Mouse (Mus musculus) T-cell, adult 2 months (primary cell): ENCODE data around the gene Serf2.

Experiments
- DNase-seq: peaks from one replicate; pipeline ENCODE4 v3.0.0; 2022; ENCODE audit warnings: low spot score

Gene Serf2

GRCm38 (mm10) chr2:121448739-121449535 lies at the start of gene Serf2:
Gene Serf2 (plus strand): TSS chr2:121449195.
- peak; percentile 100 for DNase-seq

GRCm38 (mm10) chr2:121403296-121403695 lies 45.7 kb upstream of the Serf2 start:
- DNase-seq, result no peak

GRCm38 (mm10) chr2:121408160-121408559 lies 40.8 kb upstream of the Serf2 start:
- DNase-seq, result peak; percentile 72

- no peak for DNase-seq
Observed at GRCm38 (mm10) chr2:121412843-121413386, 36.1 kb upstream of the Serf2 start.

GRCm38 (mm10) chr2:121413387-121414042 lies 35.5 kb upstream of the Serf2 start, which contains the start of the genes Pdia3 and Catsper2:
Gene Pdia3 (plus strand): TSS chr2:121413775.
Gene Catsper2 (minus strand): TSS chr2:121413792.
- DNase-seq, result peak; percentile 93

- DNase-seq, result peak; percentile 57
Observed at GRCm38 (mm10) chr2:121414139-121414685, 34.8 kb upstream of the Serf2 start.

GRCm38 (mm10) chr2:121415103-121415502 lies 33.9 kb upstream of the Serf2 start:
- no peak for DNase-seq

- DNase-seq, result no peak
Observed at GRCm38 (mm10) chr2:121415591-121415990, 33.4 kb upstream of the Serf2 start.

GRCm38 (mm10) chr2:121416356-121416755 lies 32.6 kb upstream of the Serf2 start:
- DNase-seq, result no peak

- no peak for DNase-seq
Observed at GRCm38 (mm10) chr2:121418476-121418875, 30.5 kb upstream of the Serf2 start.

- no peak for DNase-seq
Observed at GRCm38 (mm10) chr2:121423166-121423565, 25.8 kb upstream of the Serf2 start.

GRCm38 (mm10) chr2:121425890-121426289 lies 23.1 kb upstream of the Serf2 start:
- no peak for DNase-seq

GRCm38 (mm10) chr2:121434854-121435253 lies 14.1 kb upstream of the Serf2 start:
- DNase-seq, result peak; percentile 36

GRCm38 (mm10) chr2:121439746-121440145 lies 9.2 kb upstream of the Serf2 start:
- DNase-seq, result no peak

GRCm38 (mm10) chr2:121440834-121441605 lies 8.0 kb upstream of the Serf2 start:
- no peak for DNase-seq

GRCm38 (mm10) chr2:121441800-121442199 lies 7.2 kb upstream of the Serf2 start:
- no peak for DNase-seq

- DNase-seq, result peak; percentile 57
Observed at GRCm38 (mm10) chr2:121442259-121443067, 6.5 kb upstream of the Serf2 start.

- DNase-seq, result no peak
Observed at GRCm38 (mm10) chr2:121443068-121443349, 6.0 kb upstream of the Serf2 start.

- no peak for DNase-seq
Observed at GRCm38 (mm10) chr2:121444178-121444577, 4.8 kb upstream of the Serf2 start, which contains the start of gene Ell3. Gene Ell3 (minus strand): TSS chr2:121444278.

- DNase-seq, result no peak
Observed at GRCm38 (mm10) chr2:121445117-121445516, 3.9 kb upstream of the Serf2 start.

GRCm38 (mm10) chr2:121446506-121446905 lies 2.5 kb upstream of the Serf2 start:
- DNase-seq, result no peak
